Mouse (Mus musculus) heart, embryonic 10.5 days (tissue): ENCODE data around the gene Poc1b. TPM values are rescaled to one million over a fixed set of nuclear protein-coding genes. Genes with fewer than 3 reads are reported as not detected.
A peak's percentile ranks its signal among the peaks of the same experiment; 100 is the strongest.

Experiments
- DNase-seq: peaks from one replicate; pipeline ENCODE4 v3.0.0-alpha.2; 2017; ENCODE audit warnings: low spot score
- H3K27ac ChIP-seq: fragments of 300-500 bp; sonication (generic); 2 replicates; pipeline ENCODE4 v1.5.1; 2016; ENCODE audit warnings: mild to moderate bottlenecking
- H3K27me3 ChIP-seq: fragments of 300-500 bp; sonication (generic); 2 replicates; pipeline ENCODE4 v1.6.1; 2016; ENCODE audit warnings: mild to moderate bottlenecking; ENCODE audit not compliant: poor library complexity, insufficient read depth, severe bottlenecking
- H3K36me3 ChIP-seq: fragments of 300-500 bp; sonication (generic); 2 replicates; pipeline ENCODE4 v1.6.1; 2016; ENCODE audit warnings: mild to moderate bottlenecking, moderate library complexity
- H3K4me1 ChIP-seq: fragments of 300-500 bp; sonication (generic); 2 replicates; pipeline ENCODE4 v1.6.1; 2016; ENCODE audit warnings: mild to moderate bottlenecking
- H3K4me3 ChIP-seq: fragments of 300-500 bp; sonication (generic); 2 replicates; pipeline ENCODE4 v1.5.1; 2016; ENCODE audit warnings: mild to moderate bottlenecking, moderate library complexity
- H3K9me3 ChIP-seq: fragments of 300-500 bp; sonication (generic); 2 replicates; pipeline ENCODE4 v1.6.1; 2016; ENCODE audit warnings: mild to moderate bottlenecking, moderate library complexity
- WGBS: fragments of 180-500 bp; shearing (Covaris S2); methylation state at CpG from one replicate; pipeline ENCODE4 v1.1.7; 2016; 5-methylcytosine and 5-hydroxymethylcytosine counted together
- polyA plus RNA-seq: library from polyadenylated mRNA; unstranded; fragments of >200 nt; fragmentation: Nextera tagmentation; extraction: Ambion mirVana; gene quantifications from 2 replicates; pipeline ENCODE4 v1.2.1, GENCODE M21; 2016

The Poc1b gene
- polyA plus RNA-seq, 1 experiment from 2014 or later = 16.2 TPM

GRCm38 (mm10) chr10:99093364-99093763 lies 13.5 kb upstream of the Poc1b start:
- Histone ChIP-seq H3K9me3 (no peaks in the 10 kb centered on the region), H3K27ac (no peak overlapping the region), H3K36me3 (no peaks in the 10 kb centered on the region), H3K27me3 (no peaks in the 10 kb centered on the region), H3K4me1 (no peaks in the 10 kb centered on the region), H3K4me3 (no peak overlapping the region)
- DNase-seq = no peak
- WGBS = 79% methylated on average over 2 of the region's 2 CpGs

GRCm38 (mm10) chr10:99095114-99095513 lies 11.7 kb upstream of the Poc1b start:
- no peaks in the 10 kb centered on the region for H3K36me3 ChIP-seq
- H3K4me3 ChIP-seq = no peak overlapping the region
- H3K4me1 ChIP-seq = no peaks in the 10 kb centered on the region
- 67% methylated on average over 2 of the region's 2 CpGs for WGBS
- no peak overlapping the region for H3K27ac ChIP-seq
- H3K9me3 ChIP-seq = no peaks in the 10 kb centered on the region
- no peaks in the 10 kb centered on the region for H3K27me3 ChIP-seq
- DNase-seq = no peak

GRCm38 (mm10) chr10:99097374-99097773 lies 9.5 kb upstream of the Poc1b start:
- 75% methylated on average over 10 of the region's 10 CpGs for WGBS
- DNase-seq = no peak
- Histone ChIP-seq H3K4me3 (no peak overlapping the region), H3K27me3 (no peaks in the 10 kb centered on the region), H3K9me3 (no peaks in the 10 kb centered on the region), H3K4me1 (no peaks in the 10 kb centered on the region), H3K36me3 (no peaks in the 10 kb centered on the region), H3K27ac (no peak overlapping the region)

GRCm38 (mm10) chr10:99105522-99105921 lies 1.3 kb upstream of the Poc1b start:
- H3K4me1 ChIP-seq = peaks cover 11% of the 10 kb centered on the region
- no peak for DNase-seq
- no peak overlapping the region for H3K4me3 ChIP-seq
- no peaks in the 10 kb centered on the region for H3K9me3 ChIP-seq
- 81% methylated on average over 3 of the region's 3 CpGs for WGBS
- no peak overlapping the region for H3K27ac ChIP-seq
- H3K36me3 ChIP-seq = peaks cover 18% of the 10 kb centered on the region
- H3K27me3 ChIP-seq = no peaks in the 10 kb centered on the region

- Histone ChIP-seq H3K27me3 (no peaks in the 10 kb centered on the region), H3K27ac (peak overlapping the region; percentile 95; the same call in 1 of the 2 replicates), H3K4me3 (peak overlapping the region; percentile 93), H3K4me1 (peaks cover 11% of the 10 kb centered on the region), H3K36me3 (peaks cover 26% of the 10 kb centered on the region), H3K9me3 (no peaks in the 10 kb centered on the region)
- no peak for DNase-seq
- WGBS = 42% methylated on average over 8 of the region's 8 CpGs
Measured at GRCm38 (mm10) chr10:99106311-99106702, 529 bp upstream of the Poc1b start.

GRCm38 (mm10) chr10:99107964-99108363 lies 1.1 kb downstream of the Poc1b start, which contains the start of gene Galnt4:
TSS of gene Galnt4 (plus strand) at chr10:99108159.
- under 1% methylated on average over 22 of the region's 22 CpGs for WGBS
- peak; percentile 95 for DNase-seq
- Histone ChIP-seq H3K4me1 (peaks cover 11% of the 10 kb centered on the region), H3K4me3 (peak within 1 kb of the TSS; percentile 93), H3K27ac (peak within 1 kb of the TSS; percentile 95), H3K27me3 (no peaks in the 10 kb centered on the region), H3K36me3 (peaks cover 27% of the 10 kb centered on the region), H3K9me3 (no peaks in the 10 kb centered on the region)

GRCm38 (mm10) chr10:99108431-99108982 lies 1.7 kb downstream of the Poc1b start:
- no peaks in the 10 kb centered on the region for H3K27me3 ChIP-seq
- H3K9me3 ChIP-seq = no peaks in the 10 kb centered on the region
- peak overlapping the region; percentile 93 for H3K4me3 ChIP-seq
- H3K27ac ChIP-seq = peak overlapping the region; percentile 95
- no peak for DNase-seq
- H3K4me1 ChIP-seq = peaks cover 14% of the 10 kb centered on the region
- H3K36me3 ChIP-seq = peaks cover 25% of the 10 kb centered on the region
- 34% methylated on average over 12 of the region's 12 CpGs for WGBS

GRCm38 (mm10) chr10:99113533-99113932 lies 6.7 kb downstream of the Poc1b start:
- no peak overlapping the region for H3K27ac ChIP-seq
- H3K9me3 ChIP-seq = no peaks in the 10 kb centered on the region
- H3K4me3 ChIP-seq = no peak overlapping the region
- DNase-seq = no peak
- peaks cover 43% of the 10 kb centered on the region for H3K4me1 ChIP-seq
- no peaks in the 10 kb centered on the region for H3K27me3 ChIP-seq
- 47% methylated on average over 3 of the region's 3 CpGs for WGBS
- peaks cover 25% of the 10 kb centered on the region for H3K36me3 ChIP-seq

- no peaks in the 10 kb centered on the region for H3K9me3 ChIP-seq
- DNase-seq = no peak
- no peaks in the 10 kb centered on the region for H3K27me3 ChIP-seq
- peaks cover 40% of the 10 kb centered on the region for H3K4me1 ChIP-seq
- WGBS = 85% methylated on average over 8 of the region's 8 CpGs
- H3K27ac ChIP-seq = no peak overlapping the region
- H3K36me3 ChIP-seq = peaks cover 19% of the 10 kb centered on the region
- H3K4me3 ChIP-seq = no peak overlapping the region
Measured at GRCm38 (mm10) chr10:99114295-99114694, 7.5 kb downstream of the Poc1b start.

GRCm38 (mm10) chr10:99115471-99116236 lies 8.8 kb downstream of the Poc1b start:
- peak; percentile 76 for DNase-seq
- 15% methylated on average over 18 of the region's 18 CpGs for WGBS
- peak overlapping the region; percentile 45 for H3K4me3 ChIP-seq
- peaks cover 8% of the 10 kb centered on the region; the same call in 1 of the 2 replicates for H3K36me3 ChIP-seq
- H3K27ac ChIP-seq = peak overlapping the region; percentile 67
- no peaks in the 10 kb centered on the region for H3K9me3 ChIP-seq
- peaks cover 39% of the 10 kb centered on the region for H3K4me1 ChIP-seq
- no peaks in the 10 kb centered on the region for H3K27me3 ChIP-seq

- no peak for DNase-seq
- Histone ChIP-seq H3K36me3 (0 out of 2 replicates have a peak, but pooled peaks cover 2% of the 10 kb centered on the region), H3K4me3 (peak overlapping the region; percentile 45), H3K4me1 (peaks cover 39% of the 10 kb centered on the region), H3K27me3 (no peaks in the 10 kb centered on the region), H3K9me3 (no peaks in the 10 kb centered on the region), H3K27ac (peak overlapping the region; percentile 67)
- 38% methylated on average over 8 of the region's 8 CpGs for WGBS
Measured at GRCm38 (mm10) chr10:99116237-99116632, 9.4 kb downstream of the Poc1b start.

GRCm38 (mm10) chr10:99116650-99117615 lies 10.1 kb downstream of the Poc1b start:
- peaks cover 39% of the 10 kb centered on the region for H3K4me1 ChIP-seq
- peak overlapping the region; percentile 25; the same call in 1 of the 2 replicates for H3K27ac ChIP-seq
- peak; percentile 65 for DNase-seq
- H3K27me3 ChIP-seq = no peaks in the 10 kb centered on the region
- H3K9me3 ChIP-seq = no peaks in the 10 kb centered on the region
- no peaks in the 10 kb centered on the region for H3K36me3 ChIP-seq
- WGBS = 85% methylated on average over 16 of the region's 16 CpGs
- H3K4me3 ChIP-seq = no peak overlapping the region
